Mouse (Mus musculus) spleen, postnatal 36 days (tissue): ENCODE measurements around the gene Abcb1a.

Experiments
- DNase-seq, 2 experiments: peaks; one replicate each; pipeline ENCODE4 v3.0.0; 2022; ENCODE audit warnings: low spot score in 2 of 2, mixed read lengths in 1 of 2

Abcb1a gene

GRCm38 (mm10) chr5:8659911-8660737 is at the start of gene Abcb1a:
Gene Abcb1a, plus strand, starts transcription at chr5:8660077.
- peak; percentile 26 to 27 for DNase-seq

GRCm38 (mm10) chr5:8622071-8622595 is 37.7 kb upstream of the Abcb1a start:
- peak; percentile 7 to 18 for DNase-seq

- peak; percentile 82 to 85 for DNase-seq
Measured at GRCm38 (mm10) chr5:8622596-8623231, 37.2 kb upstream of the Abcb1a start, which contains the start of gene Rundc3b. Gene Rundc3b, minus strand, starts transcription at chr5:8622952.

- no peak for DNase-seq
Measured at GRCm38 (mm10) chr5:8632901-8633300, 27.0 kb upstream of the Abcb1a start.

- no peak for DNase-seq
Measured at GRCm38 (mm10) chr5:8634489-8634975, 25.3 kb upstream of the Abcb1a start.

GRCm38 (mm10) chr5:8648300-8648699 is 11.6 kb upstream of the Abcb1a start:
- no peak for DNase-seq

- no peak for DNase-seq
Measured at GRCm38 (mm10) chr5:8648774-8649173, 11.1 kb upstream of the Abcb1a start.

GRCm38 (mm10) chr5:8652085-8652484 is 7.8 kb upstream of the Abcb1a start:
- DNase-seq: no peak

- no peak for DNase-seq
Measured at GRCm38 (mm10) chr5:8660738-8661151, 868 bp downstream of the Abcb1a start.

GRCm38 (mm10) chr5:8664678-8665077 is 4.8 kb downstream of the Abcb1a start:
- no peak for DNase-seq

GRCm38 (mm10) chr5:8667758-8668474 is 8.0 kb downstream of the Abcb1a start:
- DNase-seq: no peak

- DNase-seq: peak; percentile 15 to 22
Measured at GRCm38 (mm10) chr5:8669606-8670005, 9.7 kb downstream of the Abcb1a start.

- peak; percentile 51 to 63 for DNase-seq
Measured at GRCm38 (mm10) chr5:8675262-8675951, 15.5 kb downstream of the Abcb1a start.

- no peak for DNase-seq
Measured at GRCm38 (mm10) chr5:8675952-8676262, 16.0 kb downstream of the Abcb1a start.

- no peak for DNase-seq
Measured at GRCm38 (mm10) chr5:8681166-8681565, 21.3 kb downstream of the Abcb1a start.

GRCm38 (mm10) chr5:8683686-8684085 is 23.8 kb downstream of the Abcb1a start:
- no peak for DNase-seq

- no peak for DNase-seq
Measured at GRCm38 (mm10) chr5:8686071-8686470, 26.2 kb downstream of the Abcb1a start.

- no peak for DNase-seq
Measured at GRCm38 (mm10) chr5:8687550-8687949, 27.7 kb downstream of the Abcb1a start.

GRCm38 (mm10) chr5:8716061-8716460 is 56.2 kb downstream of the Abcb1a start:
- DNase-seq: no peak

GRCm38 (mm10) chr5:8719556-8719955 is 59.7 kb downstream of the Abcb1a start:
- DNase-seq: no peak

GRCm38 (mm10) chr5:8722224-8722623 is 62.3 kb downstream of the Abcb1a start:
- DNase-seq: no peak
